Mouse (Mus musculus): ENCODE measurements around the gene Dock6. TPM values are rescaled to one million over a fixed set of nuclear protein-coding genes. Genes with fewer than 3 reads are reported as not detected.

Dock6 gene
- total and polyA plus RNA-seq, 3 experiments, result 5.0 to 21.3 TPM; not detected in 1

DNA sequence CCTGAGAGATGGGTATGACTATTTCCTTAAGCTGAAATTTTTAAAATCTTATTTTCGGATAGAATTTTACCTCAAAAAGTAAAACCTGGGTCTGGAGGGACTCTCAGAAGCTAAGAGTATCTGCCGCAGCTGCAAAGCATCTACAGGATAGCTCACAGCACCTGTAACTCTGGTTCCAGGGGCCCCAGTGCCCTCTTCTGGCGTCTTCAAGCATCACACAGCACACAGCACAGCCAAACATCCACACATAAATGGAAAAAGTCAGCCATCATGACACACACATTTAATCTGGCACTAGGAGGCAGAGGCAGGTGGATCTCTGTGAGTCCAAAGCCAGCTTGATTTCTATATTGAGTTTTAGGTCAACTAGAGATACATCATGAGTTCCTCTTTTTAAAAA, 24.2 kb upstream of the Dock6 start:
- Histone ChIP-seq H3K27me3 (ENCODE audit: control insufficient read depth in 1 of 2, insufficient read depth in 2 of 2, low read length in 2 of 2) (peaks cover 2 to 10% of the 10 kb centered on the region in 2 experiments), H3K79me2 (ENCODE audit: control insufficient read depth, insufficient read depth, low read length, poor library complexity) (no peaks in the 10 kb centered on the region), H3K4me1 (ENCODE audit: control insufficient read depth in 1 of 2, insufficient read depth in 2 of 2, low read length in 2 of 2) (no peaks in the 10 kb centered on the region), H3K36me3 (ENCODE audit: control insufficient read depth in 1 of 2, insufficient read depth in 2 of 2, low read length in 2 of 2) (no peaks in the 10 kb centered on the region), H3K9ac (ENCODE audit: control insufficient read depth, low read depth, low read length, poor library complexity, severe bottlenecking) (no peak overlapping the region), H3K9me3 (replicated peaks; ENCODE audit: insufficient read depth, low read length) (no peaks in the 10 kb centered on the region), H3K4me3 (ENCODE audit: control insufficient read depth in 1 of 2, insufficient read depth in 1 of 2, low read depth in 2 of 2, low read length in 2 of 2) (no peak overlapping the region), H3K27ac (ENCODE audit: control insufficient read depth, low read depth, low read length) (no peak overlapping the region)
- DNase-seq (ENCODE audit: low read depth, low spot score), result no peak
- peak; percentile 33 for TF ChIP-seq RAD21 (IDR thresholded peaks at IDR 0.05; ENCODE audit: low read depth, low read length)
- TF ChIP-seq ETS1 (IDR thresholded peaks at IDR 0.05; ENCODE audit: low read depth, low read length), result no peak
- TF ChIP-seq SMC3 (IDR thresholded peaks at IDR 0.05; ENCODE audit: low read depth, low read length), result peak; percentile 25
- no peak for TF ChIP-seq GABPA (IDR thresholded peaks at IDR 0.05; ENCODE audit: low read depth, low read length)
- TF ChIP-seq CTCF (IDR thresholded peaks at IDR 0.05 in 2 of 3, conservative IDR thresholded peaks at IDR 0.05 in 1 of 3; ENCODE audit: control insufficient read depth in 1 of 3, insufficient read depth in 1 of 3, low read depth in 2 of 3, low read length in 3 of 3, poor library complexity in 1 of 3, severe bottlenecking in 1 of 3), result peak in 2 of 3 experiments; percentile 47 to 48; a peak in 5 of 6 replicates

DNA sequence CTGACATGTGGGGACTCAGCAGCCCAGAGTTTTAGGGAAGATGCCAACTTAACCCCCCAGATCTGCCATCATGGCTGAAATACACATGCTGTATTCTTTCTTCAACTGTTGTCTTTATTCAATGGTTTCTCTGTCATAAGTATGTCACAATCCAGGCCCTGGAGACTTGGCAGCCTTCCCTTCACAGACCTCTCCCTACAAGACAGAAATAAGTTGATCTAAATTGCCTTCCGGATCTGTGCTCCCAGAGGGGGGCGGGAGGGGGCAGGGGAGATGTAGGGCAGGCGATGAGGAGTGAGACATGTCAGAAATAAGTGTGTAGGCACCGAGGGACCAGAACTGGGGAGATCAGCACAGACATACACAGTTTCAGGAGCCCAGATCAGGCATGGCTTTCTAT, 19.8 kb upstream of the Dock6 start:
- Histone ChIP-seq H3K27me3 (ENCODE audit: control insufficient read depth in 1 of 2, insufficient read depth in 2 of 2, low read length in 2 of 2) (peaks cover 4 to 12% of the 10 kb centered on the region in 2 experiments), H3K4me3 (ENCODE audit: control insufficient read depth in 1 of 2, insufficient read depth in 1 of 2, low read depth in 2 of 2, low read length in 2 of 2) (no peak overlapping the region), H3K27ac (ENCODE audit: control insufficient read depth, low read depth, low read length) (no peak overlapping the region), H3K4me1 (ENCODE audit: control insufficient read depth in 1 of 2, insufficient read depth in 2 of 2, low read length in 2 of 2) (no peaks in the 10 kb centered on the region), H3K9me3 (replicated peaks; ENCODE audit: insufficient read depth, low read length) (no peaks in the 10 kb centered on the region), H3K9ac (ENCODE audit: control insufficient read depth, low read depth, low read length, poor library complexity, severe bottlenecking) (no peak overlapping the region), H3K36me3 (ENCODE audit: control insufficient read depth in 1 of 2, insufficient read depth in 2 of 2, low read length in 2 of 2) (no peaks in the 10 kb centered on the region), H3K79me2 (ENCODE audit: control insufficient read depth, insufficient read depth, low read length, poor library complexity) (no peaks in the 10 kb centered on the region)
- DNase-seq (ENCODE audit: low read depth, low spot score), result no peak
- TF ChIP-seq GABPA (IDR thresholded peaks at IDR 0.05; ENCODE audit: low read depth, low read length) (no peak), MYC (IDR thresholded peaks at IDR 0.05; ENCODE audit: low read depth, low read length) (no peak), RCOR1 (IDR thresholded peaks at IDR 0.05; ENCODE audit: low read depth, low read length) (no peak)

DNA sequence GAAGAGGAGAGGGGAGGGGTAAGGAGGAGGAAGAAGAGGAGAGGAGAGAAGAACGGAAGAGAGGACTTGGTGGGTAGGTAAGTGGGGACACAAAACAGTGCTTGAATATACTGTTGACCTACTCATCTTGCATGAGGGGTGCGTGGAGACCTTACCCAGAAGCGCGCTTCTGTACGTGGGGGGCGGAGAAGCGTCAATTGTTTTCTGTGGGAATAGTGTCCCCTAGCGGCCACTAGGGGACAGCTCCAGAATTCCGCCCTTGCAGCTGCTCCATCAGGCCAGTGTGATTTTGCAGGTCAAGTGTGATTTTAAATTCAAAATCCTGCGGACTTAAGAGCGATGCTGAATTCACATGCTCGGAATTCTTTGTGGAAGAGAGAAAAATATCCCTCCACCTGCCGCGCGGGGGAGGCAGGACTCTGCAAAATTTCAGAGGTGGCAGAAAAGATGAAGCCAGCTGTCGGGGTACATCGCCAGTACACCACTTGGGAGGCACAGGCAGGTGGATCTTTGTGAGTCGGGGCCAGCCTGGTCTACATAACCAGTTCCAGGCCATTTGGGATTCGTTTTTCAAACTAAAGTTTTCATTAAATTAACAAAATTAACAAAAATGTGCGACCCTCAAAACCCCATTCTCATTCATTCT, 18.6 kb upstream of the Dock6 start:
- Histone ChIP-seq H3K4me3 (ENCODE audit: control insufficient read depth in 1 of 2, insufficient read depth in 1 of 2, low read depth in 2 of 2, low read length in 2 of 2) (0 out of 4 replicates have a peak overlapping the region, but pooled peaks of 1 of the 2 experiments have one; percentile 11), H3K9me3 (replicated peaks; ENCODE audit: insufficient read depth, low read length) (no peaks in the 10 kb centered on the region), H3K27me3 (ENCODE audit: control insufficient read depth in 1 of 2, insufficient read depth in 2 of 2, low read length in 2 of 2) (peaks cover 6 to 14% of the 10 kb centered on the region in 2 experiments), H3K79me2 (ENCODE audit: control insufficient read depth, insufficient read depth, low read length, poor library complexity) (no peaks in the 10 kb centered on the region), H3K9ac (ENCODE audit: control insufficient read depth, low read depth, low read length, poor library complexity, severe bottlenecking) (no peak overlapping the region), H3K27ac (ENCODE audit: control insufficient read depth, low read depth, low read length) (no peak overlapping the region), H3K36me3 (ENCODE audit: control insufficient read depth in 1 of 2, insufficient read depth in 2 of 2, low read length in 2 of 2) (no peaks in the 10 kb centered on the region), H3K4me1 (ENCODE audit: control insufficient read depth in 1 of 2, insufficient read depth in 2 of 2, low read length in 2 of 2) (no peaks in the 10 kb centered on the region)
- peak; percentile 85 for DNase-seq (ENCODE audit: low read depth, low spot score)
- TF ChIP-seq ZNF384 (IDR thresholded peaks at IDR 0.05; ENCODE audit: low read depth, low read length), result no peak
- peak; percentile 80 for TF ChIP-seq ZC3H11A (IDR thresholded peaks at IDR 0.05; ENCODE audit: low read depth, low read length)
- TF ChIP-seq POLR2AphosphoS2 (IDR thresholded peaks at IDR 0.05; ENCODE audit: low read length), result no peak
- no peak for TF ChIP-seq CHD2 (IDR thresholded peaks at IDR 0.05; ENCODE audit: low read length)
- no peak for TF ChIP-seq JUND (IDR thresholded peaks at IDR 0.05; ENCODE audit: low read depth, low read length)
- peak; percentile 99 to 100 (median 100) for TF ChIP-seq CTCF (IDR thresholded peaks at IDR 0.05 in 2 of 3, conservative IDR thresholded peaks at IDR 0.05 in 1 of 3; ENCODE audit: control insufficient read depth in 1 of 3, insufficient read depth in 1 of 3, low read depth in 2 of 3, low read length in 3 of 3, poor library complexity in 1 of 3, severe bottlenecking in 1 of 3)
- TF ChIP-seq SIN3A (IDR thresholded peaks at IDR 0.05; ENCODE audit: low read length), result peak; percentile 54; the same call in 1 of the 2 replicates
- TF ChIP-seq MAFK (IDR thresholded peaks at IDR 0.05; ENCODE audit: borderline replicate concordance, low read depth, low read length), result no peak
- TF ChIP-seq TAL1 (IDR thresholded peaks at IDR 0.05; ENCODE audit: low read length), result no peak
- peak; percentile 95 for TF ChIP-seq RAD21 (IDR thresholded peaks at IDR 0.05; ENCODE audit: low read depth, low read length)
- no peak for TF ChIP-seq MAX (IDR thresholded peaks at IDR 0.05; ENCODE audit: low read length)
- TF ChIP-seq USF2 (IDR thresholded peaks at IDR 0.05; ENCODE audit: borderline replicate concordance in 1 of 2, insufficient read depth in 1 of 2, low read depth in 1 of 2, low read length in 2 of 2), result no peak
- TF ChIP-seq ETS1 (IDR thresholded peaks at IDR 0.05; ENCODE audit: low read depth, low read length), result no peak
- 0 out of 2 replicates have a peak, but pooled peaks have one; percentile 6 for TF ChIP-seq TBP (IDR thresholded peaks at IDR 0.05; ENCODE audit: low read depth, low read length)
- no peak for TF ChIP-seq NRF1 (IDR thresholded peaks at IDR 0.05; ENCODE audit: insufficient read depth, low read depth, low read length, poor library complexity, severe bottlenecking)
- no peak for TF ChIP-seq ZMIZ1 (IDR thresholded peaks at IDR 0.05; ENCODE audit: low read depth, low read length)
- 0 out of 2 replicates have a peak, but pooled peaks have one; percentile 33 for TF ChIP-seq MXI1 (IDR thresholded peaks at IDR 0.05; ENCODE audit: low read depth, low read length)
- TF ChIP-seq E2F4 (IDR thresholded peaks at IDR 0.05; ENCODE audit: borderline replicate concordance, low read depth, low read length), result no peak
- TF ChIP-seq ELF1 (IDR thresholded peaks at IDR 0.05; ENCODE audit: low read depth, low read length), result no peak; the same call in 1 of the 2 replicates
- TF ChIP-seq POLR2A (IDR thresholded peaks at IDR 0.05; ENCODE audit: control insufficient read depth in 1 of 2, insufficient read depth in 1 of 2, low read depth in 1 of 2, low read length in 2 of 2, poor library complexity in 1 of 2), result no peak
